Mouse (Mus musculus): ENCODE data around the gene Ddx46.

DNA sequence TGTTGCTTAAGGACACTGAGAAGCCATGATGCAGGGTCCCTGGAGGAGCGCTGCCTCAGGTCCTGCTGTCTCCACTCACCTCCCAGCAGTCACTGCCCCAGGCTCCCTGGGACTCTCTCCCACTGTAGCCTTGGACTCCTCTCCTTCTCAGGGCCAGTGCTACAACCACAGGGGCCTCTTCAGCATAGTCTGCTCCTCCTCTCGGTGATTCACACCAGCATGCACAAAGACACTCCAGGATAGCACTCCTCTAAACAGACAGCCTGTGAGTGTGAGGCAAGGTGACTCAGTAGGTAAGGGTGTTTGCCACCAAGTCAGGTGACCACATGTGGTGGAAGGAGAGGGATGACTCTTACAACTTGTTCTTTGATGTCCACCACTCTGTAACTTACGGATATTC lies 30.2 kb upstream of the Ddx46 start:
- TF ChIP-seq CTCF (IDR thresholded peaks at IDR 0.05; ENCODE audit: borderline replicate concordance, extremely low read depth, insufficient read depth, insufficient read length) = no peak
- TF ChIP-seq POLR2A (IDR thresholded peaks at IDR 0.05; ENCODE audit: borderline replicate concordance, extremely low read depth, insufficient read depth, insufficient read length, poor library complexity, severe bottlenecking) = no peak
